Mouse (Mus musculus) cortical plate, adult 2 months (tissue): ENCODE measurements around the gene Slc8a2. TPM values are rescaled to one million over a fixed set of nuclear protein-coding genes. Genes with fewer than 3 reads are reported as not detected.
A peak's percentile ranks its signal among the peaks of the same experiment; 100 is the strongest.

ENCODE experiments used
- H3K27ac ChIP-seq: fragments of 200-500 bp; 2 replicates; pipeline ENCODE4 v1.5.1; 2012; ENCODE audit warnings: low read length, control low read depth, inconsistent platforms; ENCODE audit not compliant: insufficient read depth
- H3K4me1 ChIP-seq: fragments of 200-500 bp; 2 replicates; pipeline ENCODE4 v1.6.1; 2011; ENCODE audit warnings: low read length; ENCODE audit not compliant: control insufficient read depth, insufficient read depth
- H3K4me3 ChIP-seq: fragments of 200-500 bp; 2 replicates; pipeline ENCODE4 v1.5.1; 2011; ENCODE audit warnings: mild to moderate bottlenecking, low read length, control low read depth; ENCODE audit not compliant: insufficient read depth
- CTCF ChIP-seq: fragments of 200-500 bp; IDR thresholded peaks from 2 replicates; pipeline ENCODE4 v1.5.1; 2011; ENCODE audit warnings: mild to moderate bottlenecking, control low read depth, low read length; ENCODE audit not compliant: insufficient read depth; ENCODE audit errors: extremely low read depth
- POLR2A ChIP-seq: fragments of 200-500 bp; IDR thresholded peaks from 2 replicates; pipeline ENCODE4 v1.6.1; 2011; ENCODE audit warnings: mild to moderate bottlenecking, low read length, control low read depth; ENCODE audit not compliant: insufficient read depth; ENCODE audit errors: extremely low read depth
- polyA plus RNA-seq: library from polyadenylated mRNA; depleted of rRNA; stranded (reverse); fragments of >200 nt; gene quantifications from 2 replicates; pipeline ENCODE4 v1.2.3, GENCODE M21; 2012

Slc8a2 gene
- polyA plus RNA-seq, 1 experiment: 164 TPM

- no peak overlapping the region for H3K27ac ChIP-seq
- H3K4me3 ChIP-seq: peak overlapping the region; percentile 64
- TF ChIP-seq CTCF: no peak
- TF ChIP-seq POLR2A: no peak
- H3K4me1 ChIP-seq: peaks cover 7% of the 10 kb centered on the region
Observed at GRCm38 (mm10) chr7:16120262-16120600, 9.4 kb upstream of the Slc8a2 start.

GRCm38 (mm10) chr7:16125829-16126228 is 3.8 kb upstream of the Slc8a2 start:
- no peak for TF ChIP-seq CTCF
- no peak for TF ChIP-seq POLR2A

GRCm38 (mm10) chr7:16128344-16128743 is 1.3 kb upstream of the Slc8a2 start:
- no peak for TF ChIP-seq POLR2A
- no peak for TF ChIP-seq CTCF
- H3K4me1 ChIP-seq: 0 out of 2 replicates have a peak, but pooled peaks cover 2% of the 10 kb centered on the region
- H3K4me3 ChIP-seq: no peak overlapping the region
- H3K27ac ChIP-seq: no peak overlapping the region

More at GRCm38 (mm10) chr7:16125829-16126228, 3.8 kb upstream of the Slc8a2 start:
- no peak overlapping the region for H3K27ac ChIP-seq
- no peak overlapping the region for H3K4me3 ChIP-seq
- H3K4me1 ChIP-seq: 0 out of 2 replicates have a peak, but pooled peaks cover 2% of the 10 kb centered on the region

- peak overlapping the region; percentile 43; the same call in 1 of the 2 replicates for H3K4me3 ChIP-seq
- peak overlapping the region; percentile 2; the same call in 1 of the 2 replicates for H3K27ac ChIP-seq
- TF ChIP-seq POLR2A (no peak), CTCF (no peak)
- H3K4me1 ChIP-seq: peaks cover 2% of the 10 kb centered on the region
Observed at GRCm38 (mm10) chr7:16128899-16129298, 727 bp upstream of the Slc8a2 start.

GRCm38 (mm10) chr7:16129846-16130691 is 443 bp downstream of the Slc8a2 start:
- H3K27ac ChIP-seq: peak overlapping the region; percentile 72
- TF ChIP-seq POLR2A (no peak), CTCF (no peak)
- H3K4me3 ChIP-seq: peak overlapping the region; percentile 43
- H3K4me1 ChIP-seq: peaks cover 6% of the 10 kb centered on the region

- no peak for TF ChIP-seq CTCF
- 0 out of 2 replicates have a peak, but pooled peaks have one; percentile 6 for TF ChIP-seq POLR2A
- Histone ChIP-seq H3K4me1 (peaks cover 6% of the 10 kb centered on the region), H3K4me3 (peak overlapping the region; percentile 43), H3K27ac (peak overlapping the region; percentile 72)
Observed at GRCm38 (mm10) chr7:16130956-16131634, 1.5 kb downstream of the Slc8a2 start.

- Histone ChIP-seq H3K4me1 (peaks cover 6% of the 10 kb centered on the region), H3K4me3 (peak overlapping the region; percentile 43), H3K27ac (no peak overlapping the region)
- TF ChIP-seq POLR2A (no peak), CTCF (no peak)
Observed at GRCm38 (mm10) chr7:16132161-16132581, 2.5 kb downstream of the Slc8a2 start.

- H3K4me1 ChIP-seq: peaks cover 6% of the 10 kb centered on the region
- TF ChIP-seq CTCF (no peak), POLR2A (no peak)
- no peak overlapping the region for H3K27ac ChIP-seq
- peak overlapping the region; percentile 43; the same call in 1 of the 2 replicates for H3K4me3 ChIP-seq
Observed at GRCm38 (mm10) chr7:16132926-16133325, 3.3 kb downstream of the Slc8a2 start.

- TF ChIP-seq CTCF: no peak
- TF ChIP-seq POLR2A: no peak
- Histone ChIP-seq H3K4me1 (peaks cover 4% of the 10 kb centered on the region), H3K4me3 (peak overlapping the region; percentile 24; the same call in 1 of the 2 replicates), H3K27ac (no peak overlapping the region; the same call in 1 of the 2 replicates)
Observed at GRCm38 (mm10) chr7:16133691-16134090, 4.1 kb downstream of the Slc8a2 start.
